Mouse (Mus musculus) kidney, adult 2 months (tissue): ENCODE results near the gene Pgpep1l. TPM values are rescaled to one million over a fixed set of nuclear protein-coding genes. Genes with fewer than 3 reads are reported as not detected.

ENCODE experiments used
- DNase-seq: peaks from one replicate; pipeline ENCODE4 v3.0.0; 2021
- H3K27ac ChIP-seq: fragments of 200-500 bp; 2 replicates; pipeline ENCODE4 v1.5.1; 2012; ENCODE audit warnings: low read depth, low read length, control low read depth, inconsistent platforms; ENCODE audit not compliant: insufficient read depth
- H3K27me3 ChIP-seq: fragments of 200-500 bp; replicated peaks from 2 replicates; pipeline ENCODE4 v1.6.1; 2012; ENCODE audit warnings: mild to moderate bottlenecking, moderate library complexity, low read length, inconsistent platforms; ENCODE audit not compliant: control insufficient read depth, insufficient read depth
- H3K36me3 ChIP-seq: fragments of 200-500 bp; 2 replicates; pipeline ENCODE4 v1.6.1; 2012; ENCODE audit warnings: mild to moderate bottlenecking, moderate library complexity, low read length, inconsistent platforms; ENCODE audit not compliant: control insufficient read depth, insufficient read depth
- H3K4me1 ChIP-seq: fragments of 200-500 bp; 2 replicates; pipeline ENCODE4 v1.6.1; 2011; ENCODE audit warnings: low read length; ENCODE audit not compliant: control insufficient read depth, insufficient read depth
- H3K4me3 ChIP-seq: fragments of 200-500 bp; 2 replicates; pipeline ENCODE4 v1.5.1; 2011; ENCODE audit warnings: mild to moderate bottlenecking, low read depth, low read length, control low read depth; ENCODE audit not compliant: insufficient read depth
- CTCF ChIP-seq: fragments of 200-500 bp; conservative IDR thresholded peaks from 2 replicates; pipeline ENCODE4 v1.5.1; 2011; ENCODE audit warnings: low read depth, mild to moderate bottlenecking, control low read depth, low read length, moderate library complexity, mixed read lengths; ENCODE audit not compliant: insufficient read depth, insufficient read length
- POLR2A ChIP-seq: fragments of 200-500 bp; IDR thresholded peaks from one replicate; pipeline ENCODE4 v1.6.1; 2011; ENCODE audit warnings: low read depth, low read length, control low read depth
- WGBS: fragments of 180-500 bp; shearing (Covaris S2); methylation state at CpG from one replicate; pipeline ENCODE4 v1.1.7; 2018; 5-methylcytosine and 5-hydroxymethylcytosine counted together
- polyA plus RNA-seq: library from polyadenylated mRNA; depleted of rRNA; stranded (reverse); fragments of >200 nt; gene quantifications from 2 replicates; pipeline ENCODE4 v1.2.3, GENCODE M21; 2012

Gene Pgpep1l
- polyA plus RNA-seq, 1 experiment, result 1.1 TPM

DNA sequence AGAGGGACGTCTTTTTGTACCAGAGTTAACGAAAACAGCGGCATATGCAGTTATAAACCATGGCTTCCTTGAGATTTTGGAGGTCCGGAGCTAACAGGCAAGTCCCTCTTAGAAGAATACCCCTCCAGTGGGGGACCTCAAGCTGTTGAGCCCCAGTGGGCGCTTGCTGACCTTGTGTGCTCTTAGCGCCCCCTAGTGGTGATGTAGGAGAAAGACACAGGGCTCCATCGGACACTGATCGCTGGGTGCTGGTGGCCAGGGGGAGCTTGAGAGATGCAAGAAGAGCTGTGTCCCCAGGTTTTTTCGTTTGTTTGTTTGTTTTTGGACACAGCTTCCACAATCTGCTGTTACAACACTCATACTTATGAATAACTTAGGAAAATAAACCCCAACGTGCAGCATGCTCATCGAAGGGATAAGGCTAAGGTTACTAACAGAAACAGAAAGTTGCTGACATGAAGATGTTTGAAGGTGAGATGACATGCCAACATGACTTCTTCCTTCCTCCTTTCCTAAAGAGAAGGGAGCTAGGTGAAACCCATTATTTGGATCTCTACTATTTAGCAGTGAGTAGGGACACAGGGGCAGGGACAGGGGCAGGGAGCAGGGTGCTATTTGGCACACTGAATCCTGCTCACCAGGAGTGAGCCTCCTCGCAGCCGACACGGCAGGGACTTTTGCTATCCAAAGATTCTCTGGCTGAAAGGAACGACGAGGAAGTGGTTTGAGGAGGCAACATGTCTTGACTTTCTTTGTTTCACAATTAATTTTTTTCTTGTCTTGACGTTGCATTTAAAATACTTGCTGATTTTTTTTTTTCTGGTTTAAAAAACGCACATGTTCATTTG is 38.8 kb upstream of the Pgpep1l start:
- no peak overlapping the region for H3K27ac ChIP-seq
- H3K4me1 ChIP-seq, result no peaks in the 10 kb centered on the region
- H3K36me3 ChIP-seq, result no peaks in the 10 kb centered on the region
- TF ChIP-seq POLR2A (no peak), CTCF (peak; percentile 88)
- WGBS, result 21% methylated on average over 18 of the region's 18 CpGs
- no peaks in the 10 kb centered on the region for H3K27me3 ChIP-seq
- peak overlapping the region; percentile 54 for H3K4me3 ChIP-seq
- peak; percentile 71 for DNase-seq

DNA sequence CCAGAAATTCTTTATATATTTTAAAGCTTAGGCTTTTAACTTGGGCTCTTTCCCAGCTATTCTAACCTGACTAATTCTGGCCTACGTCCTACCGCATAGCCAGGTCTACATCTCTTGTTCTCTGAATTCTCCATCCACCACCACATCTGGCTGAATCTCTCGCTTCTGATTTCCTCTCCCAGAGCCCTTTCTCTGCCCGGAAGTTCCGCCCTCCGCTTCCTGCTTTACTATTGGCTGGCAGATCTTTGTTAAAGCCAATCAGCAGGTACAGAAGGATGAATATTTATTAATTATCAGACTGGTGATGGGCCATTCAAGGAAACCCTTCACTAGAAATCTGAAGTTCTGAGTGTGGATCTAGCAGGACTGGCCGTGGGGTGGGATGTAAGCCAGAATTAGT is 37.1 kb upstream of the Pgpep1l start:
- Histone ChIP-seq H3K27ac (no peak overlapping the region), H3K27me3 (no peaks in the 10 kb centered on the region), H3K4me1 (no peaks in the 10 kb centered on the region), H3K4me3 (no peak overlapping the region), H3K36me3 (no peaks in the 10 kb centered on the region)
- no peak for DNase-seq
- no peak for TF ChIP-seq POLR2A
- WGBS, result 82% methylated on average over 7 of the region's 7 CpGs

DNA sequence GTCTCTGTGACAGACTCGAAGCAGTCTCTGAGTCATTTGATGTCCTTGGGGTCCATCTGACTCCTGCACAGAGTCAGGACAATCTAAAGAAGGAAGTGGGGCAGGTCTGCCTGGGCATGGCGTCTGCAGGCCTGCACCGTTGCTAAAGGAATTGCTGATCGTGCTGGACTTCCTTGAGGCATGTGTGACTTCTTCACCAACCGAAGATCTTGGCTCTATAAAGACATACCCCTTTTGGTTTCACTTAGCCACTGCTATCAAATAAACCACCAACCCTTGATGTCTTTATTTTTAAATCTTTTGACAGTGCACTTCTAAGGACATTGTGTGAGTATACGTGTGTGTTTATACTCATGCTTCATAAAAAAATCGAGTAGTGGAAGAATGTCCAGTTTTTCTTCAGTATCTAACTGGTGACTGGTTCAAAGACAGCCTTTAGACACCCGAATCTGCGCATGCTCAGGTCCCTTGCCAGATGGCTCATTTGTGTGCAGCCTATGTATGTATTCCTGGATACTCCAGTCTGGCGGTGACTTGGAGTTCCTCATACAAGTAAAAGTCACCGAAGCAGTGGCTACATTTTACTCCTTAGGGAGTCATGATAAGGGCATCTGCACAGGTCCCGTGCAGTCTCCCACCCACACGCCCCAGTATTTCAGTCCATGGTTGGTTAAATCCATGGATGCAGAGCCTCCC is 34.5 kb upstream of the Pgpep1l start:
- TF ChIP-seq CTCF (no peak), POLR2A (no peak)
- no peak overlapping the region for H3K27ac ChIP-seq
- WGBS, result 78% methylated on average over 13 of the region's 13 CpGs

DNA sequence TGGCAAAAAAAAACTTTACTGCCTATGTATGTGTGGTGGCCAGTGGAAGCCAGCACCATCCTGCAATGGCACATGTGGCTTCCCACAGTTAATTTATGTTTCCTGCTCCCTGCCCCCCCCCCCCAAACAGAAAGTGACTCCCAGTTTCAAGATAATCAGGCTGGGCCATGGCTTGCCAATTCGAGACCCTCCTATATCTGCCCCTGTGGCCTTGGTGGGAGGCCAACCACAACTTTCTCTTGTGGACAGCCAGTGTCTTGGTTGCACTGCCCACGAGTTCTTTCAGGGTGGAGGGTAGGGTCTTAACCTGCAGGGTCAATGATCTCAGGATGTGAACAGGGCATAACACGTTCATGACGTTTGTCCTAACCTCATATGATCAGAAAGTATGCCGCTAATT is 32.5 kb upstream of the Pgpep1l start:
- Histone ChIP-seq H3K27me3 (no peaks in the 10 kb centered on the region), H3K4me3 (no peak overlapping the region), H3K4me1 (no peaks in the 10 kb centered on the region), H3K36me3 (no peaks in the 10 kb centered on the region), H3K27ac (no peak overlapping the region)
- 72% methylated on average over 5 of the region's 5 CpGs for WGBS
- TF ChIP-seq POLR2A (no peak), CTCF (no peak)
- no peak for DNase-seq

More for the DNA sequence above, 34.5 kb upstream of the Pgpep1l start:
- DNase-seq, result no peak
- no peak overlapping the region for H3K4me3 ChIP-seq
- H3K36me3 ChIP-seq, result no peaks in the 10 kb centered on the region
- no peaks in the 10 kb centered on the region for H3K27me3 ChIP-seq
- H3K4me1 ChIP-seq, result no peaks in the 10 kb centered on the region

DNA sequence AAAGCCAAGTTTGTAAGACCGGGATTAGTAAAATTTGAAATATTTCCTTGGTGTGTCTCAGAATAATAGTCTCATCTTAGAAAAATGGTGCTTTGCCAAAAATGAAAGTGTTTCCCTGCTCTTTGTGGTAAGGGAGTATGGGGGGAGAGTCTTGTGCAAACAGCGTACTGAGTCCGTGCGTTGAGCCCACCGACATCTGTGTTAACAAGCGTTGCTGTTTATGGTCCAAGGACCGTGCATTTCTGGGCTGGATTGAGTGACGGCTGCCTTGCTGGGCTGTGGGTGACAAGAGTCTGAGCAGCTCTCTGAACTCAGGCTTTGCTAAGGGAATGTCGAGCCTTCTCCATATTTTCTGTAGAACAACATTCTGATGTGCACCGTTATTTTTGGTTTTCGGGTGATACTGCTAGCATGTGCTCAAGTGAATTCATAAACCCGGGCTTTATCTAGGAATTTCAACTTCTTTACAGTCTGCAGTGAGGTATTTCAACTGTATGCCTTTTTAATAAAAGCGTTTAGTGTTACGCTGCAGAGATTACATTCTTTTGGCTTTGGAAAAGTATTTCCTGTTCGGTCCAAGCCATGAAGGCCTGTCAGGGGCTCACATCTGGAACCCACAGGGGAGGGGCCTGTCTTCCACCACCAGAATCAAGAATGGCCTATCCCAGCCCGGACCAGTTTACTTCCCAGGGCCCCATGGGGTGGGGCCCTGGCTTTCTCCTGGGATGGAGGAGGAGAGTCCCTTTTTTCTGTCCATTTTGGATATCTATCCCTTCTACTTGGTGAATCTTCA is 30.2 kb upstream of the Pgpep1l start:
- H3K27ac ChIP-seq, result no peak overlapping the region
- H3K27me3 ChIP-seq, result no peaks in the 10 kb centered on the region
- H3K4me1 ChIP-seq, result no peaks in the 10 kb centered on the region
- DNase-seq, result no peak
- H3K36me3 ChIP-seq, result no peaks in the 10 kb centered on the region
- TF ChIP-seq POLR2A, result no peak
- no peak for TF ChIP-seq CTCF
- WGBS, result 59% methylated on average over 16 of the region's 16 CpGs
- no peak overlapping the region for H3K4me3 ChIP-seq

DNA sequence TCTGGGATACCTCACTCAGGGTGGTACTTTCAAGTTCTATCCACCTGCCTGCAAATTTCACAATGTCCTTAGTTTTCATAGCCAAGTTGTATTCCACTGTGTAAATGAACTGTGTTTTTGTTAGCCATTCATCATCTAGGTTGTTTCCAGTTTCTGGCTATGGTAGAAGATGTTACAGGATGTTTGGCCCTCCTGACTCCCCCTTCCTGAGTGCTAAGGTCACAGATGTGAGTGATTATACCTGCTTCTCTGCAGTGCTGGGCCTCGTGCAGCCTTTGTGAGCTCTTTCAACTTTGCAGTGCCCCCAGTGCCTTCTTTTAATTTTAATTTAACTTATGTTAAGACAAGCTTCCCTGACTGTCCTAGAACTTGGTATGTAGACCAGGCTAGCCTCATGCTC is 27.6 kb upstream of the Pgpep1l start:
- Histone ChIP-seq H3K27ac (no peak overlapping the region), H3K4me3 (no peak overlapping the region), H3K27me3 (no peaks in the 10 kb centered on the region), H3K4me1 (no peaks in the 10 kb centered on the region; the same call in 1 of the 2 replicates), H3K36me3 (no peaks in the 10 kb centered on the region)
- 62% methylated on average over 1 of the region's 1 CpGs for WGBS
- TF ChIP-seq POLR2A (no peak), CTCF (no peak)
- no peak for DNase-seq
